Mouse (Mus musculus) stomach, postnatal 0 days (tissue): ENCODE measurements around the gene Gfral.

Source experiments
- CTCF ChIP-seq: IDR thresholded peaks from 2 replicates; pipeline ENCODE4 v1.5.1; 2016; ENCODE audit warnings: antibody characterized with exemption, low read depth, mild to moderate bottlenecking, moderate library complexity
- EP300 ChIP-seq: optimal IDR thresholded peaks from 2 replicates; pipeline ENCODE3; 2016; ENCODE audit warnings: antibody characterized with exemption

DNA sequence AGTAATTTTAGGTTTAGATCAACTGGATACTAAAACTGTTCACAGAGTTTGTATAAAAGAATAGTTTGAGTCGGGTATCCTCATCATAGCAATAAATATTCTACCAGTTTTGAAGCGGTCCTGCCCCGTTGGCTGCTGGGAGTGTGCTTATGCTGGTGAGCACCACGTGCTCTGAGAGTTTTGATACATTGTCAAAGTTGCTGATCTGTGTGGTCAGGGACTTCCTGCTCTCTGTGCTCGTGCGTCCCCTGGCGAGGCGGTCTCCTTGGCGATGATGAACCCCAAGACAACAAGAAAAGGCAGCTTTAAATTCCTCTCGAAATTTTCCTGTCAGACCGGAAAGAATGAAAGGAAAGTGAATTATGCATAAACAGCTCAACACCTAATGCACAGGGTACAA lies 16.9 kb upstream of the Gfral start:
- TF ChIP-seq CTCF: no peak
- TF ChIP-seq EP300: no peak
